Mouse (Mus musculus) cerebellum, postnatal 14 days (tissue): ENCODE results near the gene Enkur.

Source experiments
- DNase-seq, 2 experiments: peaks; one replicate each; pipeline ENCODE4 v3.0.0; 2021; ENCODE audit warnings: mixed read lengths in 2 of 2

Gene Enkur

GRCm38 (mm10) chr2:21187576-21187975 is 17.6 kb downstream of the Enkur start:
- peak; percentile 70 to 76 for DNase-seq

GRCm38 (mm10) chr2:21182811-21183210 is 22.4 kb downstream of the Enkur start:
- no peak for DNase-seq

GRCm38 (mm10) chr2:21179136-21179535 is 26.0 kb downstream of the Enkur start:
- no peak for DNase-seq

- no peak for DNase-seq
Observed at GRCm38 (mm10) chr2:21172797-21173196, 32.4 kb downstream of the Enkur start.

- no peak for DNase-seq
Observed at GRCm38 (mm10) chr2:21167916-21168315, 37.2 kb downstream of the Enkur start.

- DNase-seq, result no peak
Observed at GRCm38 (mm10) chr2:21164296-21164695, 40.9 kb downstream of the Enkur start.

- DNase-seq, result peak in 1 of 2 experiments; percentile 22
Observed at GRCm38 (mm10) chr2:21153469-21153868, 51.7 kb downstream of the Enkur start.

GRCm38 (mm10) chr2:21147169-21147568 is 58.0 kb downstream of the Enkur start:
- no peak for DNase-seq

- DNase-seq, result no peak
Observed at GRCm38 (mm10) chr2:21146486-21146885, 58.7 kb downstream of the Enkur start.

- DNase-seq, result peak in 1 of 2 experiments; percentile 31
Observed at GRCm38 (mm10) chr2:21142616-21143015, 62.5 kb downstream of the Enkur start.

- peak; percentile 90 to 91 for DNase-seq
Observed at GRCm38 (mm10) chr2:21142204-21142580, 63.0 kb downstream of the Enkur start.

GRCm38 (mm10) chr2:21141520-21142203 is 63.5 kb downstream of the Enkur start:
- DNase-seq, result peak; percentile 68 to 73

GRCm38 (mm10) chr2:21141189-21141519 is 64.0 kb downstream of the Enkur start:
- peak in 1 of 2 experiments; percentile 26 for DNase-seq
